Mouse (Mus musculus) stomach, postnatal 0 days (tissue): ENCODE measurements around the gene Shld2.

Experiments used
- CTCF ChIP-seq: IDR thresholded peaks from 2 replicates; pipeline ENCODE4 v1.5.1; 2016; ENCODE audit warnings: antibody characterized with exemption, low read depth, mild to moderate bottlenecking, moderate library complexity
- EP300 ChIP-seq: optimal IDR thresholded peaks from 2 replicates; pipeline ENCODE3; 2016; ENCODE audit warnings: antibody characterized with exemption

- TF ChIP-seq CTCF (no peak), EP300 (no peak)
These were observed 20.1 kb downstream of the Shld2 start for GRCm38 (mm10) chr14:34290229-34290628.
